Mouse (Mus musculus) midbrain, embryonic 11.5 days (tissue): ENCODE measurements around the gene Shank2. TPM values are rescaled to one million over a fixed set of nuclear protein-coding genes. Genes with fewer than 3 reads are reported as not detected.

Experiments used
- ATAC-seq: fragments of 200-750 bp; cut with Nextera tagmentation; 2 replicates; pipeline ENCODE4 v1.8.0; 2017; ENCODE audit warnings: moderate TSS enrichment, moderate library complexity; ENCODE audit not compliant: low FRiP score
- DNase-seq: peaks from one replicate; pipeline ENCODE4 v3.0.0; 2015; ENCODE audit warnings: low spot score; ENCODE audit errors: missing footprints
- H3K27ac ChIP-seq: fragments of 300-500 bp; sonication (generic); 2 replicates; pipeline ENCODE4 v1.5.1; 2014; ENCODE audit warnings: low read depth, low read length
- H3K27me3 ChIP-seq: fragments of 300-500 bp; sonication (generic); 2 replicates; pipeline ENCODE4 v1.6.1; 2014; ENCODE audit warnings: mild to moderate bottlenecking, low read length, moderate library complexity, mixed read lengths; ENCODE audit not compliant: control insufficient read depth, insufficient read depth
- H3K36me3 ChIP-seq: fragments of 300-500 bp; sonication (generic); 2 replicates; pipeline ENCODE4 v1.6.1; 2014; ENCODE audit warnings: mild to moderate bottlenecking, low read length, moderate library complexity, mixed read lengths; ENCODE audit not compliant: control insufficient read depth, insufficient read depth
- H3K4me1 ChIP-seq: fragments of 300-500 bp; sonication (generic); 2 replicates; pipeline ENCODE4 v1.6.1; 2014; ENCODE audit warnings: low read length; ENCODE audit not compliant: control insufficient read depth, insufficient read depth
- H3K4me2 ChIP-seq: fragments of 300-500 bp; sonication (generic); 2 replicates; pipeline ENCODE4 v1.6.1; 2014; ENCODE audit warnings: mild to moderate bottlenecking, moderate library complexity
- H3K4me3 ChIP-seq: fragments of 300-500 bp; sonication (generic); 2 replicates; pipeline ENCODE4 v1.5.1; 2014; ENCODE audit warnings: low read depth, low read length
- H3K9ac ChIP-seq: fragments of 300-500 bp; sonication (generic); 2 replicates; pipeline ENCODE4 v1.6.1; 2014; ENCODE audit warnings: low read length
- H3K9me3 ChIP-seq: fragments of 300-500 bp; sonication (generic); 2 replicates; pipeline ENCODE4 v1.6.1; 2016; ENCODE audit warnings: low read length; ENCODE audit not compliant: control insufficient read depth
- WGBS: fragments of 180-500 bp; shearing (Covaris S2); extraction: QIAGEN DNeasy Blood & Tissue Kit; methylation state at CpG from one replicate; pipeline ENCODE4 v1.1.7; 2014; 5-methylcytosine and 5-hydroxymethylcytosine counted together
- polyA plus RNA-seq: library from polyadenylated mRNA; unstranded; fragments of >200 nt; fragmentation: Nextera tagmentation; extraction: Ambion mirVana; gene quantifications from 2 replicates; pipeline ENCODE4 v1.2.1, GENCODE M21; 2014

Shank2 gene
- polyA plus RNA-seq, 1 experiment from 2014 or later, result 2.2 TPM

DNA sequence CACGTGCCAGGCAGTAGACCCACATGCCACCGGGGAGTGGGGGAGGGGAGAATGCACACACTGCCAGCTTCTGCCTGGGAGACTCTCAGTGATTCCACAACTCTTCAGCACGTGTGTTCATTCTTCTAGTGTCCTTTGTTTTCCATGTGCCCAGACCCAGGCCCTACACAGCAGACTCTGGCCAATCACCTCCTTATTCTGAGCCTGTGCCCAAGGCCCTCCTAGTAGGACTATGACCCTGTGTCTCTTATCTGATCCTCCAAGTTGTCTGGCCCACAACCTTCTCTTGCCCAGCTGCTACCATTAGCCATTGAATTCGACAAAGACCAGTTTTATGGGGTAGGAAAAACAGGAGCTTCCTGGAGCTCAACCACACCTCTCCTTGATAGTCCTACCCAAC is 400.8 kb downstream of the Shank2 start:
- H3K9me3 ChIP-seq, result no peaks in the 10 kb centered on the region
- H3K4me2 ChIP-seq, result no peak overlapping the region
- no peaks in the 10 kb centered on the region for H3K4me1 ChIP-seq
- no peak overlapping the region for H3K9ac ChIP-seq
- DNase-seq (no peak), ATAC-seq (no peak)
- H3K27me3 ChIP-seq, result no peaks in the 10 kb centered on the region
- no peak overlapping the region for H3K4me3 ChIP-seq
- H3K36me3 ChIP-seq, result no peaks in the 10 kb centered on the region
- 71% methylated on average over 4 of the region's 4 CpGs for WGBS
- no peak overlapping the region for H3K27ac ChIP-seq

DNA sequence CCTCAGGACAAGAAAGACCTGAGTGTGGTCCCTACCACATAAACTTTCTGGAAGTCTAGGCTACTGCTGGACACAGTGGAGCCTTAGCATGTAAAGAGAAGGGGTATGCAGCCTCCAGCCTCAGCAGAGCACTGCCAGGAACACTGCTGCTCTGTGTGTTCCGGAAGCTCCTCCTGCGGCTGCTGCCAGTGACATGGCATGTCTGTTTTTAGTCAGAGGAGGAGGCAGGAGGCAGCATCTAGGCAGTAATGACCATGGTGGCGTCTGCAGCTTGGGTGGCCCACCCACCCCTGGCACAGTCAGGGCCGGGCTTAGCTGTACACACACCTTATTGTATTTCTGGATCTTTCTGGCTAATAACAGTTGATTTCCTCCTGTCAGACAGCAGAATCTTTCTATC is 405.9 kb downstream of the Shank2 start:
- Histone ChIP-seq H3K27ac (no peak overlapping the region), H3K4me2 (no peak overlapping the region), H3K36me3 (no peaks in the 10 kb centered on the region; the same call in 1 of the 2 replicates), H3K27me3 (no peaks in the 10 kb centered on the region), H3K9me3 (no peaks in the 10 kb centered on the region), H3K9ac (no peak overlapping the region), H3K4me3 (no peak overlapping the region), H3K4me1 (peaks cover 3% of the 10 kb centered on the region)
- DNase-seq (no peak), ATAC-seq (no peak)
- 69% methylated on average over 4 of the region's 4 CpGs for WGBS

DNA sequence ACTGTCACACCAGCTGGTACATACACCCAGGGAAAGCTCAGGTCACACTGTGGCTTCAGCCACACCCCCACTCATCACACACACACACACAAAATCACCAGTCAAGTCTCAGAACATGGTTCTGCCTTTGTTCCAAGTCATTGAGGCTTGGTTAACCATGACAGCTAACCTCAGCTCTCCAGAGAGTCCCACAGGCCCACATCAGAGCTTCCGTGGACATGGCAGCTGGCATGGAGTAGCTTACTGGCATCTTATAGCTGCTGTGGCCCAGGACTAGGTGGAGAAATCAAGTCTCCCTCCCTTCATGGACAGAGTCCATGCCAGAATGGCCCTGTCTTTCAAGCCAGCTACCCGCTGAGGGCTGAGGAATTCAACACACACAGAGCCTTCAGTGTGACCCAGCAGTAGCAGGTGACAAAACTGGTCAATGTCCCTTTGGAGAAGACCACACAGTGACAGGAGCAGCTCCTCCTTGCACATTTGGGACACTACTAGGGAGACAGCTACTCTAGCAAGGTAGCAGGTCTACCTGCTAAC is 406.8 kb downstream of the Shank2 start:
- Histone ChIP-seq H3K4me1 (peaks cover 3% of the 10 kb centered on the region), H3K9ac (no peak overlapping the region), H3K27ac (no peak overlapping the region)

DNA sequence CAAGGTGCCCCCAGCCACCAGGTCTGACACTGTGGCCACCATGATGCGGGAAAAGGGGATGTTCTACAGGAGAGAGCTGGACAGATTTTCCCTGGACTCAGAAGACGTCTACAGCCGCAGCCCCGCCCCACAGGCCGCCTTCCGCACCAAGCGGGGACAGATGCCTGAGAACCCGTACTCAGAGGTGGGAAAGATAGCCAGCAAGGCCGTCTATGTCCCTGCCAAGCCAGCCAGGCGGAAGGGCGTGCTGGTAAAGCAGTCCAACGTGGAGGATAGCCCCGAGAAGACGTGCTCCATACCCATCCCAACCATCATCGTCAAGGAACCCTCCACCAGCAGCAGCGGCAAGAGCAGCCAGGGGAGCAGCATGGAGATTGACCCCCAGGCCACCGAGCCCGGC is 408.0 kb downstream of the Shank2 start:
- WGBS, result 85% methylated on average over 18 of the region's 18 CpGs
- no peak overlapping the region for H3K4me3 ChIP-seq
- no peaks in the 10 kb centered on the region; the same call in 1 of the 2 replicates for H3K36me3 ChIP-seq
- H3K27me3 ChIP-seq, result no peaks in the 10 kb centered on the region
- H3K9me3 ChIP-seq, result no peaks in the 10 kb centered on the region
- ATAC-seq (no peak), DNase-seq (no peak)
- peaks cover 3% of the 10 kb centered on the region for H3K4me1 ChIP-seq
- H3K4me2 ChIP-seq, result no peak overlapping the region
- H3K27ac ChIP-seq, result no peak overlapping the region
- H3K9ac ChIP-seq, result no peak overlapping the region

More for the DNA sequence above, 406.8 kb downstream of the Shank2 start:
- Histone ChIP-seq H3K27me3 (no peaks in the 10 kb centered on the region), H3K9me3 (no peaks in the 10 kb centered on the region), H3K4me2 (no peak overlapping the region), H3K4me3 (no peak overlapping the region), H3K36me3 (no peaks in the 10 kb centered on the region; the same call in 1 of the 2 replicates)
- 89% methylated on average over 2 of the region's 2 CpGs for WGBS
- ATAC-seq (no peak), DNase-seq (no peak)

DNA sequence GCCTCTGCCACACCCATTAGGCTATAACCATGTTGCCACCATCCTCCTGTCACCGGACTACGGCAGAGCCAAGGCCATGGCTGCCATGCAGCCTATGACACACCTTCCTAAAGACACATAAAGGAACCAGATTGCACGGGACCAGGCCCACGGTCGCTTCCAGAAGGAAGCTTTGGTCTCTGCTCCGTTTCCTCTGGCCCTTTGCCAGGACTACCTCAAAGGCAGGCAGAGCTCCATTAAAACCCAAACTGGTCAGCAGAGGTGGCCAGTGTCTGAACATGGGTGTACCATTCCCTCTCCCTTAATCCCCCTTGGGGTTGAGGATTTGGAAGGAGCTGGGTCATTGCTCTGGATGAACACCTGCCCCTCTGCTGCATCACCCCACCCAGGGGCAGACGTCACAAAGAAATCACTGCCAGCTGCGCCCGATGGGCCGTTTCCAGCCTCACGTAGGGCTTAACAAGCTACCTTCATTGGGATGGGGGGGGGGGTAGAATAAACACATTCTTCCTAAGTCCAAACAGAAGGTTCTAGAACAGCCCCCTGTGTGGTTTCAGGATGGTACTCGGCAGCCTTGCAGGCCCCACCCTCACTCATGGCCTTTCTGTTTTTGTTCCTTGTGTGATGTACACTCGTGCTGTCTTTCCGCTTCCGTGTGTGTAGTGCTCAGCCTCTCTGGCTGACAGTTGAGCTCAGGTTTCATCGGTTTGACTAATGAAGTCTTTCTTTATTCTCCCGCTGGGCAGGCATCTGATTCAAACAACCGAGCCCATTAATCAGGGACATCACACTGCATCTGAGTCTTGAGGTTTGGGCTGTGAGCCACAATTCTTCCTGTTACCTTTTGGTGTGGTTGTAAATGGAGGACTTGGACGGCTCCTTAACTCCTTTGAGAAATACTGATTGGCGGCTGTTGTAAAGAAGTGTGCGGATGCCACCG is 410.5 kb downstream of the Shank2 start:
- ATAC-seq, result no peak
- no peaks in the 10 kb centered on the region; the same call in 1 of the 2 replicates for H3K36me3 ChIP-seq

DNA sequence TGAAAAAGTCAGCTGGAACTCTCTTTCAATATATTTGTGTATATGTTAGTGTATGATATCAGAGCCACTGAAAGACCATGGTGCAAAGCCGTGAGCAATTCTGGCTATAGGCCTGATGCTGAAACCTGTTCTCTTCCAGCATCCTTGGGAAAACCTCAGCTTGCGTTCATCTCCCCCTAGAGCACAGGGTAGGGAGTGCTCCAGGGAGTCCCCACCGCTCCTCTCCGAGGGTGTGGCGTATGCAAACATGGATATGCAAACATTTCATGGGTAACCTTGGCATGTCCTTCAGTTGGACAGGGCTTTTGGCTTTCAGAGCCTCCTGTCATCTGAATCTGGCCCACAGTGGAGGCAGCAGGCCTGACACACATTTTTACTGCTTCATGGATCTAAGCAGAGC is 412.9 kb downstream of the Shank2 start:
- Histone ChIP-seq H3K27me3 (no peaks in the 10 kb centered on the region), H3K27ac (no peak overlapping the region)

More for the DNA sequence above, 410.5 kb downstream of the Shank2 start:
- H3K4me2 ChIP-seq, result no peak overlapping the region
- 80% methylated on average over 22 of the region's 22 CpGs for WGBS
- no peaks in the 10 kb centered on the region for H3K27me3 ChIP-seq
- no peak overlapping the region; the same call in 1 of the 2 replicates for H3K27ac ChIP-seq
- H3K9ac ChIP-seq, result no peak overlapping the region
- no peak overlapping the region for H3K4me3 ChIP-seq
- no peaks in the 10 kb centered on the region for H3K9me3 ChIP-seq
- DNase-seq, result no peak
- H3K4me1 ChIP-seq, result peaks cover 4% of the 10 kb centered on the region

DNA sequence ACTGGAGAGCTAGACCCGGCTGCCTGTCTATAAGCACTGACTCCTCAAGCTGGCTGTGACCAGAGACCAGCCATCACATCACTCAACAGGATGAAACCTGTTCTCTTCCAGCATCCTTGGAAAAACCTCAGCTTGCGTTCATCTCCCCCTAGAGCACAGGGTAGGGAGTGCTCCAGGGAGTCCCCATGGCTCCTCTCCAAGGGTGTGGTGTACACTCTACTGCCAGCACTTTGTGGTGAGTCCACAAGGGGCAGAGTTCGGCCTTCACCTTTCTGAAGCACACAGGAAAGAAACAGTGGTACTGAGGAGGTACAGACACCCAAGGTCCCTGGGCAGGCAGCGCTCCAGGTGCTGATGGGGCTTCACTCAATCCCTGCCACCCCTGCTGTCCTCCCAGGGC is 414.1 kb downstream of the Shank2 start:
- DNase-seq (no peak), ATAC-seq (no peak)
- no peak overlapping the region for H3K27ac ChIP-seq
- H3K27me3 ChIP-seq, result no peaks in the 10 kb centered on the region
- no peak overlapping the region for H3K4me2 ChIP-seq
- 74% methylated on average over 4 of the region's 4 CpGs for WGBS
- H3K4me3 ChIP-seq, result no peak overlapping the region
- no peaks in the 10 kb centered on the region; the same call in 1 of the 2 replicates for H3K36me3 ChIP-seq
- H3K9me3 ChIP-seq, result no peaks in the 10 kb centered on the region
- no peak overlapping the region for H3K9ac ChIP-seq
- H3K4me1 ChIP-seq, result peaks cover 19% of the 10 kb centered on the region

More for the DNA sequence above, 412.9 kb downstream of the Shank2 start:
- ATAC-seq (no peak), DNase-seq (no peak)
- H3K36me3 ChIP-seq, result no peaks in the 10 kb centered on the region; the same call in 1 of the 2 replicates
- H3K4me3 ChIP-seq, result no peak overlapping the region
- no peak overlapping the region for H3K9ac ChIP-seq
- no peaks in the 10 kb centered on the region for H3K9me3 ChIP-seq
- H3K4me1 ChIP-seq, result peaks cover 11% of the 10 kb centered on the region
- no peak overlapping the region for H3K4me2 ChIP-seq
- WGBS, result 80% methylated on average over 5 of the region's 5 CpGs

DNA sequence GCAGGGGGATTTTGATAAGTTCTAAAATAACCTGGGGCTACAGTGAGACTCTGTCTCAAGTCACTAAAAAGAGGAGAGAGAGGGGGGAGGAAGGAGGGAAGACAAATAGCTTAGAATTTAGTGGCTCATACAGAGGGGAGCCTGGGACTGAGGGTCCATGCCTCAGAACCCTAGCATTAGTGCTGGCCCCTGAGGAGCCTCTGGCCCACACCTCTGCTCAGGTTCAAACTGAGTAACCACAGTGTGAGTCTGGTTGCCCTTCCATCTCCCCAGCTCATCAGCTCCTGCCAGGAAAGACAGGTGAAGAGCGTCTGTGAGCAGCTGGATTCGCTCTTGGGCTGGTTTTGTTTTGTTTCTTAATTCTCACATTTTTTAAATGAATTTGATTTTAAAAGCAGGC is 415.5 kb downstream of the Shank2 start:
- Histone ChIP-seq H3K36me3 (no peaks in the 10 kb centered on the region), H3K27me3 (no peaks in the 10 kb centered on the region), H3K4me1 (peaks cover 16% of the 10 kb centered on the region), H3K27ac (no peak overlapping the region), H3K9me3 (no peaks in the 10 kb centered on the region), H3K4me2 (no peak overlapping the region), H3K4me3 (no peak overlapping the region), H3K9ac (no peak overlapping the region)
- DNase-seq (no peak), ATAC-seq (no peak)
- 67% methylated on average over 2 of the region's 2 CpGs for WGBS
